In genomic region chr11:118600168-118600567, GRCm38 (mm10) we compare ENCODE assay signal across 13 mouse cellular contexts.
DNase-seq lines count a peak whose midpoint lies in the region; ATAC-seq lines count a peak whose summit lies in the region.
"Had no signal": no experiment of that assay in that cellular context is flagged by ENCODE, and none has a peak within 500 bp of the region (broad histone marks: within the 10 kb centered on the region; RNA-seq: fewer than 3 reads in every experiment).

No protein-coding gene starts in this region.

- H3K27ac ChIP-seq in hindbrain, embryonic 15.5 days (replicated peaks) = peak overlapping the region; percentile 67

- intact Hi-C loops in left cerebral cortex, postnatal 4 days (cut with DNase I) = no loop called here

- 3% methylated on average over 9 of the region's 9 CpGs for whole genome bisulfite sequencing in hindbrain, embryonic 15.5 days

- H3K4me1 ChIP-seq in hindbrain, embryonic 15.5 days (replicated peaks) = peaks cover 44% of the 10 kb centered on the region

- no peaks in the 10 kb centered on the region for H3K9me3 ChIP-seq in hindbrain, embryonic 15.5 days

- H3K4me2 ChIP-seq in hindbrain, embryonic 15.5 days = peak overlapping the region; percentile 28
- H3K4me2 ChIP-seq: liver, embryonic 11.5 days had no signal

- H3K27me3 ChIP-seq in hindbrain, embryonic 15.5 days = no peaks in the 10 kb centered on the region

- H3K4me3 ChIP-seq in hindbrain, embryonic 15.5 days = no peak overlapping the region

- ATAC-seq in hindbrain, embryonic 15.5 days (ENCODE audit: low FRiP score, low read depth) = peak; percentile 66

- peak; percentile 66 for DNase-seq in left cerebral cortex, postnatal 4 days
- DNase-seq in left cerebral cortex, adult 11 months (ENCODE audit: low spot score) = no peak
- DNase-seq in cerebellum, postnatal 10 days = peak; percentile 78 to 87
- peak; percentile 14 for DNase-seq in retina, embryonic 14.5 days (ENCODE audit: low spot score)
- no peak for DNase-seq in thymus, postnatal 14 days
- no peak for DNase-seq in urinary bladder, postnatal 4 days (ENCODE audit: low spot score in 2 of 2)
- DNase-seq in thymus, postnatal 36 days = no peak
- DNase-seq: adrenal gland, postnatal 36 days; heart, adult 11 months; heart, postnatal 14 days; spleen, adult 18-20 months had no signal

- H3K9ac ChIP-seq in hindbrain, embryonic 15.5 days = 0 out of 2 replicates have a peak overlapping the region, but pooled peaks have one; percentile 17

- no peaks in the 10 kb centered on the region for H3K36me3 ChIP-seq in hindbrain, embryonic 15.5 days

Comparison
In these comparisons a context has a peak if more than half of its experiments do, and no peak if none do; other contexts are left out.
1. DNase-seq: peak in left cerebral cortex, postnatal 4 days (single experiment), cerebellum, postnatal 10 days (2 of 2) and retina, embryonic 14.5 days (single experiment); none in left cerebral cortex, adult 11 months (single experiment), thymus, postnatal 14 days (single experiment), urinary bladder, postnatal 4 days (0 of 2) and thymus, postnatal 36 days (0 of 2).